Mouse (Mus musculus): ENCODE measurements around the gene Fam89a.

DNA sequence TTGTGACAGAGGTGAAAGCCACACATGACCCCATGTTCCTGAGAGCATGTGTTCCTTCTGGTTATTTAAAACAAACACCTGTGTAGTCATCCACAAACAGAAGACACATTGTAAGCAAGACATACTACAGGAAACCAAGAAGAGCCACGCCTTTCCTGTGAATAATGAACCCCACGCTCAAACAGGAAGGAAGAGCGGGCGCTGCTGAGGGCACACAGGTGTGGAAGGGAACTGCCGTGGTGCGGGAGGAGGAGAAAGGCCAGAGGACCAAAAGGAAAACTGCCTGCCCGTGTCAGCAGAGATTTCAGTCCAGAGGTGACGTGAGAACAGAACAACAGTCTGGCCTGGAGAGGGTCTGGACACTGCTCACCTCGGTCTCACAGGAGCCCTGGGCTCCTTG lies 50.6 kb downstream of the Fam89a start:
- TF ChIP-seq CTCF (IDR thresholded peaks at IDR 0.05; ENCODE audit: control insufficient read depth, insufficient read depth, insufficient read length) (no peak), FOSL1 (IDR thresholded peaks at IDR 0.05; ENCODE audit: insufficient read depth, low read length, poor library complexity, severe bottlenecking) (no peak), USF1 (IDR thresholded peaks at IDR 0.05; ENCODE audit: low read depth) (no peak), MYOG (IDR thresholded peaks at IDR 0.05; ENCODE audit: control insufficient read depth, extremely low read depth, insufficient read length) (no peak), CEBPB (IDR thresholded peaks at IDR 0.05; ENCODE audit: low read depth) (no peak), MAX (IDR thresholded peaks at IDR 0.05) (no peak), MYOD1 (IDR thresholded peaks at IDR 0.05; ENCODE audit: control insufficient read depth, insufficient read length, low read depth) (no peak)

Data from C2C12 (cell line).